Mouse (Mus musculus): ENCODE measurements around the gene Mapkapk2.

- TF ChIP-seq TAL1 (IDR thresholded peaks at IDR 0.05; ENCODE audit: low read length) (no peak), GATA1 (IDR thresholded peaks at IDR 0.05; ENCODE audit: low read length) (peak; percentile 71)
Measured at GRCm38 (mm10) chr1:131134942-131135522, 37.4 kb upstream of the Mapkapk2 start.
